Mouse (Mus musculus): Measurements from ENCODE around the gene Itgae.

The Itgae gene

GRCm38 (mm10) chr11:73090283-73090682 is at the start of gene Itgae:
TSS of gene Itgae (plus strand) at chr11:73090583.
- DNase-seq (ENCODE audit: low spot score in 2 of 2): no peak

- no peak for DNase-seq (ENCODE audit: low spot score in 2 of 2)
These were observed 46.1 kb upstream of the Itgae start for GRCm38 (mm10) chr11:73044229-73044755.

GRCm38 (mm10) chr11:73044789-73045188 is 45.6 kb upstream of the Itgae start:
- DNase-seq (ENCODE audit: low spot score in 2 of 2): no peak

- peak; percentile 89 to 95 for DNase-seq (ENCODE audit: low spot score in 2 of 2)
These were observed 42.8 kb upstream of the Itgae start, which contains the start of gene Ncbp3 for GRCm38 (mm10) chr11:73047542-73047996. TSS of gene Ncbp3 (plus strand) at chr11:73047783.

GRCm38 (mm10) chr11:73048030-73048876 is 42.1 kb upstream of the Itgae start:
- DNase-seq (ENCODE audit: low spot score in 2 of 2): no peak

GRCm38 (mm10) chr11:73049335-73049734 is 41.0 kb upstream of the Itgae start:
- peak; percentile 65 to 68 for DNase-seq (ENCODE audit: low spot score in 2 of 2)

GRCm38 (mm10) chr11:73052795-73053194 is 37.6 kb upstream of the Itgae start:
- DNase-seq (ENCODE audit: low spot score in 2 of 2): no peak

- DNase-seq (ENCODE audit: low spot score in 2 of 2): no peak
These were observed 32.7 kb upstream of the Itgae start for GRCm38 (mm10) chr11:73057701-73058100.

- DNase-seq (ENCODE audit: low spot score in 2 of 2): no peak
These were observed 30.8 kb upstream of the Itgae start for GRCm38 (mm10) chr11:73059630-73060029.

GRCm38 (mm10) chr11:73061413-73061812 is 29.0 kb upstream of the Itgae start:
- no peak for DNase-seq (ENCODE audit: low spot score in 2 of 2)

GRCm38 (mm10) chr11:73071839-73072238 is 18.5 kb upstream of the Itgae start:
- DNase-seq (ENCODE audit: low spot score in 2 of 2): peak in 1 of 2 experiments; percentile 45

GRCm38 (mm10) chr11:73076295-73076694 is 14.1 kb upstream of the Itgae start:
- DNase-seq (ENCODE audit: low spot score in 2 of 2): no peak

GRCm38 (mm10) chr11:73076733-73077132 is 13.7 kb upstream of the Itgae start:
- no peak for DNase-seq (ENCODE audit: low spot score in 2 of 2)

- no peak for DNase-seq (ENCODE audit: low spot score in 2 of 2)
These were observed 13.1 kb upstream of the Itgae start for GRCm38 (mm10) chr11:73077211-73077720.

- no peak for DNase-seq (ENCODE audit: low spot score in 2 of 2)
These were observed 11.8 kb upstream of the Itgae start for GRCm38 (mm10) chr11:73078615-73079014.

- no peak for DNase-seq (ENCODE audit: low spot score in 2 of 2)
These were observed 10.1 kb upstream of the Itgae start for GRCm38 (mm10) chr11:73080306-73080705.

- no peak for DNase-seq (ENCODE audit: low spot score in 2 of 2)
These were observed 6.1 kb upstream of the Itgae start for GRCm38 (mm10) chr11:73084303-73084702.

- DNase-seq (ENCODE audit: low spot score in 2 of 2): no peak
These were observed 5.6 kb upstream of the Itgae start for GRCm38 (mm10) chr11:73084804-73085231.

- DNase-seq (ENCODE audit: low spot score in 2 of 2): no peak
These were observed 5.0 kb upstream of the Itgae start for GRCm38 (mm10) chr11:73085391-73085790.

GRCm38 (mm10) chr11:73087700-73088480 is 2.5 kb upstream of the Itgae start:
- no peak for DNase-seq (ENCODE audit: low spot score in 2 of 2)

GRCm38 (mm10) chr11:73090826-73091225 is 443 bp downstream of the Itgae start:
- DNase-seq (ENCODE audit: low spot score in 2 of 2): no peak

GRCm38 (mm10) chr11:73092057-73092456 is 1.7 kb downstream of the Itgae start:
- no peak for DNase-seq (ENCODE audit: low spot score in 2 of 2)
